Mouse (Mus musculus) heart, postnatal 14 days (tissue): ENCODE measurements at regions not wholly inside any gene's neighbourhood (a gene's known extent, or its start where the extent isn't known, plus 50 kb on each side); places are given as distances from the start of the nearest gene placed in this dataset.

ENCODE experiments used
- DNase-seq, 2 experiments: peaks; one replicate each; pipeline ENCODE4 v3.0.0; 2021 to 2022
- intact Hi-C: fragments of 180-260 bp; cut with DNase I; formaldehyde crosslinking; loops from one replicate; pipeline ENCODE4 v1.15.1; 2025

- intact Hi-C loops, result no loop called here
- no peak for DNase-seq
Measured at GRCm38 (mm10) chr15:11584155-11584554, 184.7 kb upstream of the Tars start.

DNA sequence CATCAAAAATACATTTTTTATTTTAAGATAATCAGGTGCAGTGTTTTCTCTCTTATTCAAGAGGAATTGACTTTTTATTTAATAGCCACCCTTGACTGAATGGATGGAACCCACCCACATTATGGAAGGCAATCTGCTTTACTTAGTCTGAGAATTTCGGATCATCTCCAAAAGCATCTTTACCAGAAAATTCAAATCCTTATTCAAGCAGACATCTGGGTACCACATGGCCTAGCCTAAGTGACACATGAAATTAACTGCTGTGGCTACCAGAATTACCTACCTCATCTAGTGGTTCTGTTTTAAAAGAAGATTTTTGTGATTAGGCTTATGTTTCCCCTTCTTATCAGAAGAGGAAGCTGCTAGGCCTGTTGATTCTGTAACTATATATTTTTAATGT is 178.9 kb upstream of the Tars start:
- no peak for DNase-seq
- intact Hi-C loops, result no loop called here

DNA sequence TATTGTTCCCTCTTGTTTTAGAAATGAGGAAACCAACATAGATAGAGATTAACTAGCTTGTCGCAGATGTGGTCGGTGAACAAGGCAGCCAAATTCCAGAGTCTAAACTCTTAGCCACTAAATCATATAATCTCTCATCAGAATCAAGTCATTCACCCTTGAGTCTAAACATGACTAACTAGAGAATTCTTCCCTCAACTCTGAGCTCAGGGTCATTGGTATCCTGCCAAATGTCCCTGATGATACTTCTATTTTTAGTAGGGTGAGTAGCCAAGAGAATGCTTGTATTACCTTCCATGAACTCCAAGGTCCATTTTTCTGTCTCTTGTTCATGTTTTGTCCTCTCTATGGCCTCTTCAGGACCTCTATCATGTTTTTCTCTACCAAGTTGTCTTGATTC is 174.9 kb upstream of the Tars start:
- intact Hi-C loops, result no loop called here
- peak in 1 of 2 experiments; percentile 24 for DNase-seq

DNA sequence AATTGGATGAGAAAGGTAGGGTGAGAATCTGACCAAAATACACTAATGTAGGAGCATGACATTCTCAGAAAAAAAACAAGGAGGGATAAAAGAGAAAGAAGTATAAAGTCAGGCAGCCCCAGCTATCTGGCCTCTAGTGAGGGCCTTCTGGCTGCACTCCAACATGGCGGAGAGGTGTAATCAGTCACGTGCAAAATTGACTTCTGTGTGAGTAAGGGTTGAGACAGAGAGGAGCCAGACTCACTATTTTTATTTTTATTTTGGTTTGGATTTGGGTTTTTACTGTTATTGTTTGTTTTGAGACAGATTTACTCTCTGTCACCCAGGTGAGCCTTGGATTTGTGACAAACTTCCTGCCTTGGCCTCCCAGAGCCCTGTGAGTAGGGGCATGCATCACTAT is 174.0 kb upstream of the Tars start:
- DNase-seq, result peak in 1 of 2 experiments; percentile 8
- intact Hi-C loops, result no loop called here

DNA sequence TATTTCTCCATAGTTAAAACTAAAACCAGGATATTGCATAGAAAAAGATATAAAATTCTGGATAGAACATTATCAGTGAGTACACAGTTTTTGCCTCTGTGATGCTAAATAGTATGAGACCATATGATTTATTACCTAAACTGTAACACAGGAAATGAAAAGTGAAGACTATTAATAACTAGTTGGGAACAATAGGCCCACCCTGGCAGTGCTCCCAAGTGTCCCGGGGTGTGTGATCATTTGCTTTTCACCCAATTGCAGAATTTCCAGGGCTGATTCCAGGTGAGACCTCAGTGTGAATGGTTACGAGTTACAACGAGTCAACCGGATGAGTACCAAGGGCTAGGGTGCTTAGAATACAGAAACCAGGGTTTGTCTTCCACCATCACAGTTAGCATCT is 172.6 kb upstream of the Tars start:
- peak in 1 of 2 experiments; percentile 8 for DNase-seq
- intact Hi-C loops, result no loop called here

DNA sequence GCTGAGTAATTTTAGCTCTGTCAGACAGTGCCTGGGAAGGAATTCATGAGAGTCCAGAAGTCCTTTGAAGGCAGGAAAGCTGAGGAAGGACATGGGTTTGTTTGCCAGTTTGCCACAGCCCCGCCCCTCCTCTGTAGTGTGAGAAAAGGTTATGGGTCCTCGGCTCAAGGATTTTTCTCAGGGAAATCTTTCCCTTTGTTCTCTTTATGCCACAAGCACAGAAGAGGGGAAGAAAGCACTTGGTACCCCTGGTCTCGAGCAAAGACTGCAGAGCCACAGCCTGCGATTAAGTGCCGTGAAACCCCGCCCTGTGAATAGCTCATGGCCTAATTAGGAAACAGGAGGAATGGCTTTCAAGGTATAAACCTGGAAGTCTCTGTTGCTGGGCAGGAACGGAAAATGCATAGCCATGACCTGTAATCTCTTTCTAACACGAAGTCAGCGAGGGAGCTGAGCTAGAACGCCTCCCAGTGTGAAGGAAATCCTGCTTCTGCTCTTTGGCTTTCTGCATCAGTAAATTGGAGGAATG is 166.1 kb upstream of the Tars start:
- no peak for DNase-seq
- intact Hi-C loops, result no loop called here

DNA sequence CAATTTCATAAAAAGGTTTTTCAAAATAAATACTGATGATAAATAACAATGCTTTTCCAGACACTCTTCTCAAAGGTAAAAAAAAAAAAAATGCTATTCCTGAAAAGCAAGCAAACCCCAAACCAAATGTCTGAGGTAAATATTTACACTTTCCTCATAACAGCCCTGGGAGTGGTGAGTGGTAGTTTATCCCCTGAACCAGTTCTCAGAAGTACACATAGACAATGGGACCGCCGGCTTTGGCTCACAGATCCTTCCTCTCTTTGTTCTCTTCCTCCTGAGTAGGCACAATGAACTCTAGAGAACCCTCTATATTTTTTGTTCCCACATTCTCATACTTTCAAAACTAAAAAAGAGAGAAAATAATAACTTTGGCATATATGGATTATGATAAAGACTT is 153.1 kb upstream of the Tars start:
- intact Hi-C loops, result no loop called here

GRCm38 (mm10) chr15:11552110-11552509 is 152.6 kb upstream of the Tars start:
- DNase-seq, result no peak
- intact Hi-C loops, result no loop called here

More for the DNA sequence above, 153.1 kb upstream of the Tars start:
- DNase-seq, result no peak

- intact Hi-C loops, result no loop called here
- peak in 1 of 2 experiments; percentile 4 for DNase-seq
Measured at GRCm38 (mm10) chr15:11539485-11539884, 140.0 kb upstream of the Tars start.

GRCm38 (mm10) chr15:11536076-11536620 is 136.7 kb upstream of the Tars start:
- peak in 1 of 2 experiments; percentile 14 for DNase-seq
- intact Hi-C loops, result no loop called here

DNA sequence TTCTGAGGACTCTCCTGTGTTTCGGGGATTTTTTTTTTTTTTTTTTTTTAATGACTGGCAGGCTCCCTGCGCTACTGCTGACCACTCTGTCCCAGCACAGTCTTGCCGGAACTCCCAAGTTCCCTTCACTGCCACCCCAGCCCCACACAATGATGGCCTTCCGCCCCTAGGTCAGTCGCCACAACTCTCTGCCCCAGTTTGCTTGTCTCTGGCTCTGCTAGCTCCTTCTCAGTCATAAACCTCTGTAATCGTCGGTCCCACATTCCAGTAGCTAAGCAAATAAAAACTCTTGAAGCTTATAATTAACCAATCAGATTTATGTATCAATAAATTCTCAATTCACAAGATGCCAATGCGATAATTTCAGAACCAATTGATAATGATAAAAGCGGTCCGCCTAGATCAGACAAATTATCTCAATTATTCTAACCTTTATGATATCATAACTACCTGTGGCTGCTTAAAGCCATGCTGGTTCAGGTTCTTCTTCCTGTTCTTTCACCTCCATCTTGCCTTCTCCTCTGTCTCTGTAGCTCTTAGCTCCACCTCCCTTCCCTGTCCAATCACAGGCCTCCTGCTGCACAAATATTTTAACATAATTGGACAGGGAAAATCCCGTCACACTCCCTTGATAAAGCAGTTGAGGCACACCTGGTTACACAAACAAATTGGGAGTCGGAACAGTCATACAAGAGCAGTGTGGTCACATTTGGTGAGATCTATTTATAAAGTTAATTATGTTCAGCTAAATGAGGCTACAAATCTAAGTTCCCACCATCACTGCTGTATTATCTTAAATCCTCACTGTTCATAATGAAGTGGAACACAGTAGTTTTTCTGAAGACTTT is 135.2 kb upstream of the Tars start:
- DNase-seq, result no peak
- intact Hi-C loops, result no loop called here

- DNase-seq, result no peak
- intact Hi-C loops, result no loop called here
Measured at GRCm38 (mm10) chr15:11533616-11534015, 134.2 kb upstream of the Tars start.

- intact Hi-C loops, result no loop called here
Measured at GRCm38 (mm10) chr15:11533002-11533610, 133.6 kb upstream of the Tars start.

GRCm38 (mm10) chr15:11532536-11532935 is 133.1 kb upstream of the Tars start:
- intact Hi-C loops, result no loop called here
- DNase-seq, result no peak

More at GRCm38 (mm10) chr15:11533002-11533610, 133.6 kb upstream of the Tars start:
- DNase-seq, result peak in 1 of 2 experiments; percentile 8

DNA sequence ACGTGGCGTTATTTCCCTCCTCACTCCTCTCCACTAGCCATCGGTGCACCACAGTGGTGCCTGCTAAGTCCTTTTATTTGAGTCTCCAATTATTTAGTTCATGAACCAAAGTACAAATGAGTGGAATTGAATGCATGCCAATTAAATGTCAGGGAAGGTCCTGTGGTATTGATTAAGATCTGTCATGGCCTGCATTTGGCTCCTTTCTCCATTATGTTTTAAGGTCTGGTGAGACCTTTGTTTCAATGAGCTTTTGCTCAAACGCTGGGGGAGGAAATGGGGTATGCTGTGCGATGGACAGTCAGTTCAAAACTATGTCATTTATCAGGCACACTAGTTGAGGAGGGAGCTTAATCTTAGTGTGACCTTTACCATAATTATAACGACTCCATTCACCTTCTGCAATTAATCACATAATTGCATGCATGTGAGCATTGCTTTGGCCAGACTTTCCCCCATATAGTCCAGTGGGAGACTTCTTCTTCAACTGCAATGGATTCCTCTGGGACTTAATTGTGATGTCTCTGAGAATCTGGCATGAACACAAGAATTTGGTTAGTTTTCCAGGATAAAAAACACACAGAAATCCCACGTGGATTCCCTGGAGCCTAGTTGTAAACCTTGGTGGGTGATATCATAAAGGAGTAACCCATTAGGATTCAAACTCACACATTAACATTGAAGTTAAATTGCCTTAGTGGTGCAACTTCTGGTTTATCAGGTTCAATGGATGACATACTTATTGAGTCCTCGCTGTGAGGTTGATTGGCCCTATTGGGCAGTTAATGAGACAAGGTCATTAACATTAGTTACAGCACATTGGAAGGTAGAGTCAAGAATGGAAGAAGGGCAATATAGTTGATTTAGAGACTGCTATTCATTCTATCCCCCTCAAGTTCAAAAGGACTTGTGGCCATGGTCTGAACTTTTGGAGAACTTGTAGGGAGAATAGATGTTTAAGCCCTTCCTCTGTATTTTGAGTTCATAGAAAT is 130.7 kb upstream of the Tars start:
- intact Hi-C loops, result no loop called here
- DNase-seq, result no peak

- intact Hi-C loops, result no loop called here
- DNase-seq, result no peak
Measured at GRCm38 (mm10) chr15:11524337-11525106, 125.1 kb upstream of the Tars start.

DNA sequence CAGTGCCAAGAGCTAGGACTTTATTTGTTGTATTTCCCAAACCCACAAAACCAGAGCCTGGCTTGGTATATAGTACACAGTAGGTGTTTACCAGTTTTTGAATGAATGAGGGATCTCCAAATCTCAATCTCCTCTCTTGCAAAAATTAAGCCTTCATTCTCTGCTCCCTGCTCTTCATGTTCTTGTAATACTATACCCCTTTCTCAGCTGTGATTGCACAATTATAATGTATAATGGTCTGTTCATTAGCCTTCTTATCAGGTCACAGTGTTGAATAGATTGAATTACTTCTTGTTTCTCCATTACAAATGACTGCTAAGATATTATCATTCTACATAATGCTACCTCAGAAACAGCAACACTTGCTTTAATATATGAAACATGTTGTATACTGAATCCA is 119.1 kb upstream of the Tars start:
- intact Hi-C loops, result no loop called here
- no peak for DNase-seq

- intact Hi-C loops, result no loop called here
- no peak for DNase-seq
Measured at GRCm38 (mm10) chr15:11517892-11518291, 118.4 kb upstream of the Tars start.

DNA sequence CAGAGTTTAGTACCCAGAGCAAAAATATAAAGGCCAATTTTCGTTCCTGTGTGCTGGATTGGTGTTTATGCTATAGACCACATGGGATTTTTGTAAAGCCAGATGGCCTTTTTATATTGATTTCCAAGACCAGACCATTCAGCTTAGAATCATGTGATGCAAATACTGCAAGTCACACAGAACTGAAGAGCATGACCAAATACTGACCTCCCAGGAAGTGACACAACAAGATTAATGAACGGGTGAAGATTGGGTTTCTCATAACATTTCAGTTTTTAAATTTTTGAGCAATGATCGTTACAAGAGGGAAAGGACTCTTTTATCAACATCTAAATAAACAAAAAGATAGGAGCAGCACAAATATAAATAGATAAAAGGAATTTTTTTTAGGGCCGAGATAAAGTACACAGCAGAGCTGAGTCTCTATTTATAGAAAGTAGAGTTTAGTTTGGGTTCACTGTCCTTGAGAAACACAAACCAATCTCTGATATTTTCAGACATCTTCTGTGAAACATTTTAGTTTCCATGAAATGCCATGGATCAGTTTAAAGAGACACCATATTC is 105.7 kb upstream of the Tars start:
- intact Hi-C loops, result no loop called here
- DNase-seq, result no peak
